Mouse (Mus musculus) E14TG2a.4 (cell line): ENCODE measurements at regions not wholly inside any gene's neighbourhood (a gene's known extent, or its start where the extent isn't known, plus 50 kb on each side); places are given as distances from the start of the nearest gene placed in this dataset.

Experiments
- CTCF ChIP-seq: conservative IDR thresholded peaks from 2 replicates; pipeline ENCODE4 v1.5.1; 2014; ENCODE audit warnings: low read length
- NANOG ChIP-seq: IDR thresholded peaks from 2 replicates; pipeline ENCODE4 v1.6.1; 2014; ENCODE audit warnings: borderline replicate concordance, low read length, mixed read lengths
- POU5F1 ChIP-seq: IDR thresholded peaks from 2 replicates; pipeline ENCODE4 v1.6.1; 2014; ENCODE audit warnings: low read length, borderline replicate concordance

DNA sequence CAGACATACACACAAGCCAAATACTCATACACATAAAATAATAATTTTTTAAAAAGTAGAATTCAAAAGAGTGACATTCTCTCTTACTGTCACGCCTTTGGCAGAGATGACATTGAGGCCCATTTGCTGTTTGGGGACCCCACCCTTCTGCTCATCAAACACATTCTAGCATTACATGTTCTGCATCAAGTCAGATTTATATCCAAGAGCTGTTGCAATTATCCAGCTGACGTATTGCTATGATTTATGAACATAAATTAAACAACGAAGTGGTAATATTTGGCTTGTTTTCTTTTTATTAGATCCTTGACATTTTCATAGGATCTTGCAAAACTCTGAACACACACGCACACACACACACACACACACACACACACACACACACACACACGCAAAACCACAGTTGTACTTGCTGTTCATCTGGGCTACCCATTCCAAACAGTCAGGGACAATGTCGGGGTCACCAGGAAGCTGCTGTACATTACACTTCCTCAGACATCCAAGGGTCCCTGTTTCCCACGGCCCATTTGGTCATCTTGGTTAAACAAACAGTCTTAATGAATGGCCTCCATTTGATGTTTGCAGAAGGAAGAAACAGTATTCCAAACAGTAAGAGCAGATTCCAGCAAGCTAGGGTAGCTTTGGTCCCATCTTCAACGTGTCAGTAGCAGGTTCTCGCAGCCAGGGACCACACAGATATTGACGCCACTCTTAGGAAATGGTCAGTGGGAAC, 50.3 kb upstream of the Vash1 start:
- TF ChIP-seq CTCF (no peak), NANOG (no peak), POU5F1 (no peak)
